Mouse (Mus musculus): ENCODE results near the gene D17H6S53E.

GRCm38 (mm10) chr17:35166352-35167035 is 40.3 kb downstream of the D17H6S53E start:
- TF ChIP-seq CTCF (IDR thresholded peaks at IDR 0.05; ENCODE audit: low read depth) = peak; percentile 85
- no peak for TF ChIP-seq EP300 (IDR thresholded peaks at IDR 0.05; ENCODE audit: low read depth)

Data from liver, postnatal 0 days (tissue).